Mouse (Mus musculus) adrenal gland, postnatal 10 days (tissue): ENCODE measurements around the gene Atp4a. TPM values are rescaled to one million over a fixed set of nuclear protein-coding genes. Genes with fewer than 3 reads are reported as not detected.

Experiments used
- DNase-seq: peaks from one replicate; pipeline ENCODE4 v3.0.0; 2021; ENCODE audit warnings: mixed read lengths
- long read RNA-seq, 2 experiments: library from polyadenylated mRNA; stranded (forward); transcript quantifications; one replicate each; pipeline ENCODE4 v2.0.0; 2021
- total RNA-seq, 2 experiments: library from RNA; stranded (reverse); gene quantifications; 2 replicates each; pipeline ENCODE4 v1.2.3; 2021

Gene Atp4a
- 1 to 10 TPM; 2.3 to 3.1 TPM for total RNA-seq
- long read RNA-seq, experiment 1 = 0 reads
- long read RNA-seq, experiment 2, partial matches to known transcripts = 0 of 1 reads
- long read RNA-seq, experiment 2, other reads (novel, unspliced or antisense) = 0 of 1 reads

- no peak for DNase-seq
These were observed at the start of gene Atp4a for GRCm38 (mm10) chr7:30711942-30712341. TSS of gene Atp4a (plus strand) at chr7:30712209.

- peak; percentile 95 for DNase-seq
These were observed 47.3 kb upstream of the Atp4a start, which contains the start of gene Haus5 for GRCm38 (mm10) chr7:30664529-30665200. TSS of gene Haus5 (minus strand) at chr7:30664994.

GRCm38 (mm10) chr7:30665321-30665720 lies 46.7 kb upstream of the Atp4a start:
- peak; percentile 17 for DNase-seq

GRCm38 (mm10) chr7:30669229-30669628 lies 42.8 kb upstream of the Atp4a start:
- DNase-seq = peak; percentile 9

GRCm38 (mm10) chr7:30671480-30671879 lies 40.5 kb upstream of the Atp4a start, which contains the start of gene Pmis2:
TSS of gene Pmis2 (minus strand) at chr7:30671605.
- no peak for DNase-seq

- DNase-seq = peak; percentile 89
These were observed 33.6 kb upstream of the Atp4a start for GRCm38 (mm10) chr7:30678263-30678975.

GRCm38 (mm10) chr7:30681897-30682296 lies 30.1 kb upstream of the Atp4a start:
- peak; percentile 44 for DNase-seq

GRCm38 (mm10) chr7:30683425-30683824 lies 28.6 kb upstream of the Atp4a start:
- DNase-seq = no peak

- DNase-seq = no peak
These were observed 23.7 kb upstream of the Atp4a start for GRCm38 (mm10) chr7:30688325-30688724.

- peak; percentile 28 for DNase-seq
These were observed 13.9 kb upstream of the Atp4a start for GRCm38 (mm10) chr7:30698101-30698500.

GRCm38 (mm10) chr7:30698589-30698988 lies 13.4 kb upstream of the Atp4a start, which contains the start of gene 2200002J24Rik:
TSS of gene 2200002J24Rik (plus strand) at chr7:30698926.
- peak; percentile 83 for DNase-seq

GRCm38 (mm10) chr7:30706214-30706882 lies 5.7 kb upstream of the Atp4a start:
- peak; percentile 62 for DNase-seq

- DNase-seq = no peak
These were observed 4.6 kb upstream of the Atp4a start for GRCm38 (mm10) chr7:30707441-30707840.

GRCm38 (mm10) chr7:30717006-30717715 lies 5.2 kb downstream of the Atp4a start:
- DNase-seq = peak; percentile 87

GRCm38 (mm10) chr7:30717716-30718046 lies 5.7 kb downstream of the Atp4a start:
- DNase-seq = no peak

GRCm38 (mm10) chr7:30719669-30720068 lies 7.7 kb downstream of the Atp4a start:
- DNase-seq = no peak

- DNase-seq = no peak
These were observed 9.3 kb downstream of the Atp4a start for GRCm38 (mm10) chr7:30721286-30721685.

GRCm38 (mm10) chr7:30723274-30723953 lies 11.4 kb downstream of the Atp4a start:
- DNase-seq = no peak

- DNase-seq = no peak
These were observed 16.2 kb downstream of the Atp4a start for GRCm38 (mm10) chr7:30728214-30728613.

- DNase-seq = no peak
These were observed 16.9 kb downstream of the Atp4a start for GRCm38 (mm10) chr7:30728739-30729395.
